Mouse (Mus musculus): ENCODE results near the gene Wdr24. TPM values are rescaled to one million over a fixed set of nuclear protein-coding genes. Genes with fewer than 3 reads are reported as not detected.

The Wdr24 gene
- polyA plus RNA-seq, 1 experiment: 47.0 TPM

DNA sequence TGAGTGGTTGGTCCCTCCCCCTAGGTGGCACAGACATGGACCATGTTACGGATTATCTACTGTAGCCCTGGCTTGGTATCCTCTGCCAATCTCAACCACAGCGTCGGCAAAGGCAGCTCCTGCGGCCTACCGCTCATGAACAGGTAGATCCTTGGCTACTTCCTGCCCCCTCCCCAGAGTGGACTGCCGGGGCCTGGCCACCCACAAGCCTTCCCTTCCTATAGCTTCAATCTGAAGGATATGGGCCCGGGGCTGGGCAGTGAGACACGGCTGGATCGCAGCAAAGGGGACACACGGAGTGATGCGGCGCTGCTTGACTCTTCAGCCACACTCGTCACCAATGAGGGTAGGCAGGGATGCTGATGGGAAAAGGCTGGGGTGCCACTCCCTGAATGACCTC is 3.6 kb downstream of the Wdr24 start:
- DNase-seq (ENCODE audit: low read depth): no peak
- TF ChIP-seq CTCF (IDR thresholded peaks at IDR 0.05; ENCODE audit: borderline replicate concordance, extremely low read depth, insufficient read depth, insufficient read length) (no peak), POLR2A (IDR thresholded peaks at IDR 0.05; ENCODE audit: borderline replicate concordance, extremely low read depth, insufficient read depth, insufficient read length, poor library complexity, severe bottlenecking) (no peak)

DNA sequence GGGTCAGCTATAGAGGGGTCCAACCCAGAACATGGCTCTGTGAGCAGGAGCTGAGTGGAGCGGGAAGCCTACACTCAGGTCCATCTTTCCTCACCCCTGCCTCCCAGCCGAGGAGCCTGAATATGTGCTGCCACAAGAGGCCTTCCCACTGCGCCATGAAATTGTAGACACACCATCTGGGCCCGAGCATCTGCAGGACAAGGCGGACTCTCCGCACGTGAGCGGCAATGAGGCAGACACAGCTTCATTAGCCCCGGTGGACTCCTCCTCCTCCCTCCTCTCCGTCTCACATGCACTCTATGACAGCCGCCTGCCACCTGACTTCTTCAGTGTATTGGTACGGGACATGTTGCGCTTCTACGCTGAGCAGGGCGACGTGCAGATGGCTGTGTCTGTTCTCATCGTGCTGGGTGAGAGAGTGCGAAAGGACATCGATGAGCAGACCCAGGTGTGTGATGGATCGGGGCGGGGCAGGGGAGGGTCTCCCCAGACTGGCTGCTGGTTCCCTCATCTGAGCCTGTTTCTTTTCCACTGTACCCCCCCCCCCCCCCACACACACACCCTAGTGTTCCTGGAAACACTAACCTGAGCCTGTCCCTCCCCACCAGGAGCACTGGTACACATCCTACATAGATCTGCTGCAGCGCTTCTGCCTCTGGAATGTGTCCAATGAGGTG is 4.3 kb downstream of the Wdr24 start:
- TF ChIP-seq CTCF (IDR thresholded peaks at IDR 0.05; ENCODE audit: borderline replicate concordance, extremely low read depth, insufficient read depth, insufficient read length): no peak
- TF ChIP-seq POLR2A (IDR thresholded peaks at IDR 0.05; ENCODE audit: borderline replicate concordance, extremely low read depth, insufficient read depth, insufficient read length, poor library complexity, severe bottlenecking): no peak
- DNase-seq (ENCODE audit: low read depth): no peak

DNA sequence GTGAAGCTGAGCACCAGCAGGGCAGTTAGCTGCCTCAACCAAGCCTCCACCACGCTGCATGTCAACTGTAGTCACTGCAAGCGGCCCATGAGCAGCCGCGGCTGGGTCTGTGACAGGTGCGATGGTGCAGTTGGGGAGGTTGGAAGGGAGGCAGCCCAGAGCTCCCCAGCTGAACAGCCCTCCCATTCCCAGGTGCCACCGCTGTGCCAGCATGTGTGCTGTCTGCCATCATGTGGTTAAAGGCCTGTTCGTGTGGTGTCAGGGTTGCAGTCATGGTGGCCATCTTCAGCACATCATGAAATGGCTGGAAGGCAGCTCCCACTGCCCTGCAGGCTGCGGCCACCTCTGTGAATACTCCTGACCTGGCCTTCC is 4.8 kb downstream of the Wdr24 start:
- no peak for DNase-seq (ENCODE audit: low read depth)
- TF ChIP-seq POLR2A (IDR thresholded peaks at IDR 0.05; ENCODE audit: borderline replicate concordance, extremely low read depth, insufficient read depth, insufficient read length, poor library complexity, severe bottlenecking) (no peak), CTCF (IDR thresholded peaks at IDR 0.05; ENCODE audit: borderline replicate concordance, extremely low read depth, insufficient read depth, insufficient read length) (no peak)

DNA sequence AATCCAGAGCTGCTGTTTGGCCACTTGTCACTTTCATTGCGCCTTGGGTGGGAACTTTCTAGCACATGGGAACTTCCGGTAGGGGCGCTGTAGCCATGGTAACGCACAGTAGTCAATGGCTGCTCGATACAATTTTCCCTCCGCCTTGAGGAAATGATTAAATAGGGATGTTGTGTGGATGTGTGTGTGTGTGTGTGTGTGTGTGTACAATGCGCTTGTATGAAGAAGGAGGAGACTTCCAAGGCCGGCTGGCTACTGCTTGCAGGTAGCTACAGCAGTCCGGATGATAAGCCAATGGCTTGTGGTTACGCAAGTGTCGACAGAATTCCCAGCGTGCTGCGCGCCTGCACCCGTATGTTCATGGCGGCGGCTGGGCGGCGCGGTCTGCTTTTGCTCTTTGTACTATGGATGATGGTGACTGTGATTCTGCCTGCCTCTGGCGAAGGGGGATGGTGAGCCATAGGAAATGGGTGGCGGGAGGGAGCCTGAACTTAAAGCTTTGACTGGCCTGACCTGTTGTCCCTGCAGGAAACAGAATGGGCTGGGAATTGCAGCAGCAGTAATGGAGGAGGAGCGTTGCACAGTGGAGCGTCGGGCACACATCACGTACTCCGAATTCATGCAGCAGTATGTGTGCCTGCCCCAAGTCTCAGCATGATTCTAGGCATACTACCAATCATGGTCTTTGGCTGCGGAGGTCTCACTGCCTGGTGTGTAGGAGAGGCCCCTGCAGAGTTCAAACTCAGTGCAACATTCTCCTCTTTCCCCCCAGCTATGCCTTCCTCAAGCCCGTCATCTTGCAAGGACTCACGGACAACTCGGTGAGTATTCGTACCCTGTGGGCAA is 5.5 kb downstream of the Wdr24 start, which contains the start of gene Jmjd8:
Jmjd8 (plus strand) TSS at position 156 of the 846 bp plus-strand sequence.
- DNase-seq (ENCODE audit: low read depth): peak; percentile 96
- peak; percentile 65; the same call in 1 of the 2 replicates for TF ChIP-seq CTCF (IDR thresholded peaks at IDR 0.05; ENCODE audit: borderline replicate concordance, extremely low read depth, insufficient read depth, insufficient read length)
- TF ChIP-seq POLR2A (IDR thresholded peaks at IDR 0.05; ENCODE audit: borderline replicate concordance, extremely low read depth, insufficient read depth, insufficient read length, poor library complexity, severe bottlenecking): peak; percentile 54; the same call in 1 of the 2 replicates

DNA sequence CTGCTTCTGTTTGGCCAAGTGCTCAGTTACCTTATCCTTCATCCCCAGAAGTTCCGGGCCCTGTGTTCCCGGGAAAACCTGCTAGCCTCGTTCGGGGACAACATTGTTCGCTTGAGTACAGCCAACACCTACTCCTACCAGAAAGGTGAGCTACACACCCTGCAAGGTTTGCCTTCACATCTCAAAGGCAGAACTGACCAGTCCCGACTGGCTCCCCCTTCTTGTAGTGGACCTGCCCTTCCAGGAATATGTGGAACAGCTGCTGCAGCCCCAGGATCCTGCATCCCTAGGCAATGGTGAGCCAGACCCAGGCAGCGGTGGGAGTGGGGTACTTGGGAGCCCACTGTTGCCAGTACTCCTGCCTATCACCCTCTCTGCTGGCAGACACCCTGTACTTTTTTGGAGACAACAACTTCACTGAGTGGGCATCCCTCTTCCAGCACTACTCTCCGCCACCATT is 6.2 kb downstream of the Wdr24 start:
- no peak for TF ChIP-seq POLR2A (IDR thresholded peaks at IDR 0.05; ENCODE audit: borderline replicate concordance, extremely low read depth, insufficient read depth, insufficient read length, poor library complexity, severe bottlenecking)
- no peak for TF ChIP-seq CTCF (IDR thresholded peaks at IDR 0.05; ENCODE audit: borderline replicate concordance, extremely low read depth, insufficient read depth, insufficient read length)
- no peak for DNase-seq (ENCODE audit: low read depth)

DNA sequence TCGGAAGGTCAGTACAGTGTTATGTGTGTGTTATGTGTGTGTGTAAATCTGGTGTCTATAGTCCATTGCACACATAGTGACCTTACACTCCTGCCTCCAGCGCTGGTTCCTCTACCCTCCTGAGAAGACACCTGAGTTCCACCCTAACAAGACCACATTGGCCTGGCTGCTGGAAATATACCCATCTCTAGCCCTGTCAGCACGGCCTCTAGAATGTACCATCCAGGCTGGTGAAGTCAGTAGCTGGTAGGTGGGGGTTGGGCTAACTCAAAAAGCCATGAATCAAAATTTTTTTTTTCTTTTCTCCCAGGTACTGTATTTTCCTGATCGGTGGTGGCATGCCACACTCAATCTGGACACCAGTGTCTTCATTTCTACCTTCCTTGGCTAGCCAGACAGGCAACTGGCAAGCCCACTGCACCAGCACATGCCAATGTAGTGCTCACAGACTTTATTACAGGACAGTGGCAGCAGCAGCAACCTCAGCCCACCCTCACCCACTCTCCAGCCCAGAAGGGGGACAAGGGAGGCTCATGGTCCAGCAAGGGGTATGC is 6.8 kb downstream of the Wdr24 start:
- no peak for TF ChIP-seq CTCF (IDR thresholded peaks at IDR 0.05; ENCODE audit: borderline replicate concordance, extremely low read depth, insufficient read depth, insufficient read length)
- TF ChIP-seq POLR2A (IDR thresholded peaks at IDR 0.05; ENCODE audit: borderline replicate concordance, extremely low read depth, insufficient read depth, insufficient read length, poor library complexity, severe bottlenecking): no peak
- no peak for DNase-seq (ENCODE audit: low read depth)

DNA sequence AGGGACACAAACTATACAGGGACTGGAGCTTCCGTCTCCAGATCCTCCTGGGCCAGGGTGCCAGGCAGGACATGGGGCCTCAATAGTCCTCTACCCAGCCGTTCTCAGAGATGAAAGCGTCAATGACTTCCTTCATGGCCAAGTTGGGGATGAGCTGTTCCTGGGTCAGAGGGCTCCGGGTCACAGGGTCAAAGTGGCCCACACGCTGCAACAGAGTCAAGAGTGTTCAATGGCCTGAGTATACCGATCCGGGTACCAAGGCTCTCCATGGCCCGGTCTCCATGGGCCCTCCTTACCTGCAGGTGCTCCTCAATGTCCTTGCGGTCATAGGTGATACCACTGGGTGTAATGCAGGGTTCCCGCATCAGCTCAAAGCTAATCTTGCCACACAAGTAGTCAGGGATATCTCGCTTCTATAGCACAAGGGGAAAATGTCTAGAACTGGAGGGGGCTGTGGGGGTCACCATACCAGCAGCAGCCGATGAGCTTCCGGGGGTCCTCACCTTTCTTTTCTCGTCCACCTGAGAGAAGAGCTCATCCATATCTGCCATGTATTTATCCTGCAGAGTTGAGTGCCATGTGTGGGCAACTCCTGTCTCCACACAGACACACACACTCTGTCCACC is 7.5 kb downstream of the Wdr24 start:
- no peak for DNase-seq (ENCODE audit: low read depth)
- TF ChIP-seq CTCF (IDR thresholded peaks at IDR 0.05; ENCODE audit: borderline replicate concordance, extremely low read depth, insufficient read depth, insufficient read length) (no peak), POLR2A (IDR thresholded peaks at IDR 0.05; ENCODE audit: borderline replicate concordance, extremely low read depth, insufficient read depth, insufficient read length, poor library complexity, severe bottlenecking) (no peak)

DNA sequence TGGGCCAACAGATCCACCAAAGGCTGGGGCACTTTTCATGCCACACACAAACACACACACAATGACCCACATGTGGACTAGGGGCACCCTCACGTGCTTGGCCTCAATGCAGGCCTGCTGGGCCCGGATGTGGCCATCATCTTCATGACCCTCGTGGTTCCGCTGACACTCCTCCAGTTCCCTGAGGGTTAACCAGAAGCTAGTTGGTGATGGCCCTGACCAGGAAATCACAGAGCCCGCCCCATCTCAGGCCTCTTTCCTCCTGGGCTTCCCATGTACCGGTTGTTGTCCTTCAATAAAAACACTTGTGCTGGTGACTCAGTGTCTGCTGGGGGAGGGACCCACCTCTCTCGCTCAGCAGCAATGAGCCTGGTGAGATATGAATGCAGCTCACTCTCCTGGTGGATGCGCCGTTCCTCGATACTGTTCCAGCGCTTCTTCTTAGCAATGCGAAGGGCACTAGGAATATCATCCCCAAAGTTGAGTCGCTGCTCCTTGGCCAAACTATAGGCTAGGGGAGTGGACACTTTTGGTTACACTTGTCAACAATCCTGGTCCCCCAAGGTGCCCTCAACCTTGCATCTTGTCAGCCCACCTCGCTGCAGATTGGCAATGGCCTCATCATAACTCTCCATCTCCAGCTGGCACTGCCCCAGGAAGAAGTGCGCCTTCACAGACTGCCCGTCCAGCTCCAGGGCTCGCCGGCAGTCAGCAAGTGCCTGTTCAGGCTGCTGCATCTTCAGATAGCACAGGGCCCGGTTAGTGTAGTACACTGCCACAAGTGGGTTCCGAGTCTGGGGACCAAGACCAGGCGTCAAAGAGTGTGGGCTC is 8.2 kb downstream of the Wdr24 start:
- DNase-seq (ENCODE audit: low read depth): no peak
- TF ChIP-seq CTCF (IDR thresholded peaks at IDR 0.05; ENCODE audit: borderline replicate concordance, extremely low read depth, insufficient read depth, insufficient read length): no peak
- no peak for TF ChIP-seq POLR2A (IDR thresholded peaks at IDR 0.05; ENCODE audit: borderline replicate concordance, extremely low read depth, insufficient read depth, insufficient read length, poor library complexity, severe bottlenecking)

DNA sequence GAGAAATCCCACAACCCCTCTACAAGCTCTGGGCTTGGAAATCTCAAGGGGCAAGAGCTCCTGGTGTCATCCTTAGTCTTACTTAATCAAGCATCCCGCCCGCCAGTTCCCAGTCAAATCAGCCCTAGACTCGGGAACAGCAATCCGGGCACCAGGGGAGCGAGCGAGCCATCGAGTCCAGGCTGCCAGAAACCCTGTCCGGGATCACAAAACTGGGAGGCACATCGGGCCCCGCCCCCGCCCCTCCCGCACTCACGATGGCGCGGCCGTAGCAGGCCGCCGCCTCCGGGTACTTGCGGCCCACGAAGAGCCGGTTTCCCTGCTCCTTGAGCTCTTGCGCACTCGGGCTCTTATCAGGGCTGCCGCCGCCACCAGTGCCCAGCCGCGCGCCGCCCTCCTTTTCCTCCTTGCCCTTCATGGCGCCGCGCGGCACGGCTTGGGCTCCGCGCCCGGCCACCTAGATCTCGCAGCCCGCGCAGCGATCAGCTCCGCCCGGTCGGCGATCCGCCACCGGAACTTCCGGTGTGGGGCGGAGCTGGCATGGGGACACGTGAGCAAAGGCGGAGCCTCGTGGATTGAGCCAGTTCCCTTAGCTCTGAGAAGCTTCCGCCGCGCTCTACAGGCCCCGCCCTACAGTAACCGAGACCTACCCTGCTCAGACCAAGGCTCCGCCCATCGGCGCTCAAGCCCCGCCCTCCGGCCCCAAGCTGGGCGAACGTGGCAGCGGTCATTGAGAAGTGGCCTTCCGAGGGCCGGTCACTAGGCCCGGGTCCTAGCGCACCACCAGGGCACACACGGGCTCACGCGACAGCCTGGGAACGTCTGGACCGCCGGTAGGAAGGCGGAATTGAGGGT is 9.2 kb downstream of the Wdr24 start:
- peak; percentile 82 for TF ChIP-seq POLR2A (IDR thresholded peaks at IDR 0.05; ENCODE audit: borderline replicate concordance, extremely low read depth, insufficient read depth, insufficient read length, poor library complexity, severe bottlenecking)
- TF ChIP-seq CTCF (IDR thresholded peaks at IDR 0.05; ENCODE audit: borderline replicate concordance, extremely low read depth, insufficient read depth, insufficient read length): no peak
- peak; percentile 99 for DNase-seq (ENCODE audit: low read depth)

DNA sequence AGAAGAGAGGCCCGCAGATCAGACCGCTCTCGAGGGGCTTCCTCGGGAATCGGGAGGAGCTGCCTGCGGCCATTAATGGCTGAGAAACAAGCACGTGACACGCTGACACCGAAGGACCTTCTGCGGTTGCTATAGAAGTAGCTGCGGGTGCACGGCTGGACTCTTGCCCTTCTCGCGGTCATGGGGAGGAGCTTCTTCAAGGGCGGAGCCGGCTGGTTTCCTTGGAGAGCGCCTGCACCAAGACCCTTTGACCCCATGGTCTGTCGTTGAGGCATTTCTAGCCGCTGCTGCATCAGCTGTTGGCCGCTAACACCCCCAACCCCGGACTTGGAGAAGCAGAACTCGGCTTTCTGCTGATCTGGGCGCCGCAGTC is 9.8 kb downstream of the Wdr24 start, which contains the start of gene Stub1:
Stub1 (minus strand) TSS at position 114 of the 373 bp plus-strand sequence.
- DNase-seq (ENCODE audit: low read depth): peak; percentile 93
- TF ChIP-seq POLR2A (IDR thresholded peaks at IDR 0.05; ENCODE audit: borderline replicate concordance, extremely low read depth, insufficient read depth, insufficient read length, poor library complexity, severe bottlenecking) (no peak), CTCF (IDR thresholded peaks at IDR 0.05; ENCODE audit: borderline replicate concordance, extremely low read depth, insufficient read depth, insufficient read length) (no peak)

Data from brain, embryonic 14.5 days (tissue).